Mouse (Mus musculus): ENCODE results near the gene Smim27. TPM values are rescaled to one million over a fixed set of nuclear protein-coding genes. Genes with fewer than 3 reads are reported as not detected.

The Smim27 gene
- polyA plus RNA-seq, 1 experiment = 28.1 TPM

GRCm38 (mm10) chr4:40301076-40301789 is 31.9 kb downstream of the Smim27 start:
- TF ChIP-seq GATA1 (IDR thresholded peaks at IDR 0.05; ENCODE audit: low read length) = no peak

GRCm38 (mm10) chr4:40302445-40303125 is 33.2 kb downstream of the Smim27 start:
- no peak for TF ChIP-seq GATA1 (IDR thresholded peaks at IDR 0.05; ENCODE audit: low read length)

GRCm38 (mm10) chr4:40309682-40310081 is 40.3 kb downstream of the Smim27 start:
- peak; percentile 40 for TF ChIP-seq GATA1 (IDR thresholded peaks at IDR 0.05; ENCODE audit: low read length)

GRCm38 (mm10) chr4:40310796-40311383 is 41.5 kb downstream of the Smim27 start:
- TF ChIP-seq GATA1 (IDR thresholded peaks at IDR 0.05; ENCODE audit: low read length) = no peak

- TF ChIP-seq GATA1 (IDR thresholded peaks at IDR 0.05; ENCODE audit: low read length) = no peak
Measured at GRCm38 (mm10) chr4:40312213-40312612, 42.8 kb downstream of the Smim27 start.

- no peak for TF ChIP-seq GATA1 (IDR thresholded peaks at IDR 0.05; ENCODE audit: low read length)
Measured at GRCm38 (mm10) chr4:40313026-40313425, 43.6 kb downstream of the Smim27 start.

- TF ChIP-seq GATA1 (IDR thresholded peaks at IDR 0.05; ENCODE audit: low read length) = no peak
Measured at GRCm38 (mm10) chr4:40317404-40317803, 48.0 kb downstream of the Smim27 start.

Other genes starting within 250 kb of the Smim27 start
- gene Aco1, start 126.5 kb upstream of the Smim27 start, polyA plus RNA-seq (2012) = 19.3 and 25.3 TPM in 2 replicates
- 0.10 and 0.12 TPM in 2 replicates for gene Ddx58, start 29.8 kb upstream of the Smim27 start, polyA plus RNA-seq (2012)
- gene Topors, start 271 bp downstream of the Smim27 start, polyA plus RNA-seq (2012) = 8.7 and 9.9 TPM in 2 replicates
- gene Ndufb6, start 9.8 kb downstream of the Smim27 start, polyA plus RNA-seq (2012) = 223 and 274 TPM in 2 replicates
- gene Tmem215, start 202.6 kb downstream of the Smim27 start, polyA plus RNA-seq (2012) = not detected in 2 replicates

All from G1E-ER4 (cell line).